Mouse (Mus musculus): ENCODE results near the gene Gm20388.

DNA sequence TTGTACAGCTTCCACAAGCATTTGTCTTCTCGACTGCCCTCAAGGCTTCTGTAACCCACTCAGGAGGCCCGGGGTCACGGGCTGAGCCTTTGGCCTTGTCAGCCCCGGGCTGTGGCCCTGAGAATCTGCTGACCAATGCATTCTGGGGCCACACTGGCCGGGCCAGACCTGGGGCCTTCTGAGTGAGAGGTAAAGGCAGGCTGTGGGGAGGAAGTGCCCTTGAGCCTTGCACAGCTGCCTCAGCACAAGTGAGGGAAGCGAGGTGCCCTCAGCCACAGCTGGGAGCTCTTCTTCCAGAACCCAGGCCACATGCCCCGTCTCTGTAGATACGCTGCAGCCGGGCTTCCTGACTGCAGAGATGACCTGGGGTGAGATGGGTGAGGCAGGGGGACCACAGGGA is 840.0 kb downstream of the Gm20388 start:
- TF ChIP-seq HCFC1 (IDR thresholded peaks at IDR 0.05; ENCODE audit: borderline replicate concordance, insufficient read depth, low read length) (no peak), ZC3H11A (IDR thresholded peaks at IDR 0.05; ENCODE audit: borderline replicate concordance, low read depth, low read length) (no peak), CHD2 (IDR thresholded peaks at IDR 0.05; ENCODE audit: low read depth, low read length) (no peak), MAFK (IDR thresholded peaks at IDR 0.05; ENCODE audit: insufficient read depth, low read depth, low read length) (no peak)
